Mouse (Mus musculus) layer of hippocampus, postnatal 36 days (tissue): ENCODE data around the gene Slc9a8. TPM values are rescaled to one million over a fixed set of nuclear protein-coding genes. Genes with fewer than 3 reads are reported as not detected.

ENCODE experiments used
- DNase-seq, 2 experiments: peaks; one replicate each; pipeline ENCODE4 v3.0.0; 2022
- total RNA-seq, 2 experiments: library from RNA; stranded (reverse); gene quantifications; 2 replicates each; pipeline ENCODE4 v1.2.3; 2021

The Slc9a8 gene
- total RNA-seq, 2 experiments from 2014 or later, result 28.3 to 34.1 TPM

GRCm38 (mm10) chr2:167449331-167450275, 28.1 kb downstream of the Slc9a8 start:
- peak in 1 of 2 experiments; percentile 26 for DNase-seq

- no peak for DNase-seq
Measured at GRCm38 (mm10) chr2:167450647-167451046, 29.1 kb downstream of the Slc9a8 start.

GRCm38 (mm10) chr2:167453814-167454213, 32.3 kb downstream of the Slc9a8 start:
- DNase-seq, result no peak

- no peak for DNase-seq
Measured at GRCm38 (mm10) chr2:167456361-167457020, 35.0 kb downstream of the Slc9a8 start.

- DNase-seq, result no peak
Measured at GRCm38 (mm10) chr2:167457213-167457612, 35.7 kb downstream of the Slc9a8 start.

GRCm38 (mm10) chr2:167458548-167458947, 37.0 kb downstream of the Slc9a8 start:
- DNase-seq, result no peak

- no peak for DNase-seq
Measured at GRCm38 (mm10) chr2:167459071-167459865, 37.8 kb downstream of the Slc9a8 start.

GRCm38 (mm10) chr2:167462954-167463353, 41.4 kb downstream of the Slc9a8 start:
- DNase-seq, result no peak

- no peak for DNase-seq
Measured at GRCm38 (mm10) chr2:167463802-167464201, 42.3 kb downstream of the Slc9a8 start.

- DNase-seq, result no peak
Measured at GRCm38 (mm10) chr2:167465951-167466350, 44.4 kb downstream of the Slc9a8 start.

- no peak for DNase-seq
Measured at GRCm38 (mm10) chr2:167467214-167467613, 45.7 kb downstream of the Slc9a8 start.

GRCm38 (mm10) chr2:167468444-167468843, 46.9 kb downstream of the Slc9a8 start:
- no peak for DNase-seq

GRCm38 (mm10) chr2:167470611-167471010, 49.1 kb downstream of the Slc9a8 start:
- DNase-seq, result no peak

- DNase-seq, result no peak
Measured at GRCm38 (mm10) chr2:167471585-167471984, 50.1 kb downstream of the Slc9a8 start.

- DNase-seq, result no peak
Measured at GRCm38 (mm10) chr2:167474218-167474617, 52.7 kb downstream of the Slc9a8 start.

- DNase-seq, result no peak
Measured at GRCm38 (mm10) chr2:167475596-167475995, 54.1 kb downstream of the Slc9a8 start.

GRCm38 (mm10) chr2:167476200-167476688, 54.7 kb downstream of the Slc9a8 start:
- DNase-seq, result peak; percentile 68 to 73

- no peak for DNase-seq
Measured at GRCm38 (mm10) chr2:167476762-167477161, 55.2 kb downstream of the Slc9a8 start.

GRCm38 (mm10) chr2:167478128-167478527, 56.6 kb downstream of the Slc9a8 start:
- DNase-seq, result no peak

GRCm38 (mm10) chr2:167479501-167479900, 58.0 kb downstream of the Slc9a8 start:
- no peak for DNase-seq

GRCm38 (mm10) chr2:167482681-167483080, 61.2 kb downstream of the Slc9a8 start:
- DNase-seq, result no peak

- no peak for DNase-seq
Measured at GRCm38 (mm10) chr2:167483081-167483826, 61.7 kb downstream of the Slc9a8 start.
